Mouse (Mus musculus) heart, postnatal 0 days (tissue): ENCODE data around the gene Gldc. TPM values are rescaled to one million over a fixed set of nuclear protein-coding genes. Genes with fewer than 3 reads are reported as not detected.

ENCODE experiments used
- ATAC-seq: fragments of 200-750 bp; cut with Nextera tagmentation; 2 replicates; pipeline ENCODE4 v1.8.0; 2017; ENCODE audit warnings: low read depth, moderate number of reproducible peaks, moderate library complexity; ENCODE audit not compliant: insufficient read depth
- DNase-seq: peaks from one replicate; pipeline ENCODE4 v3.0.0-alpha.2; 2016; ENCODE audit warnings: low spot score
- H3K27ac ChIP-seq: fragments of 300-500 bp; sonication (generic); 2 replicates; pipeline ENCODE4 v1.5.1; 2014; ENCODE audit warnings: low read depth, mild to moderate bottlenecking
- H3K27me3 ChIP-seq: fragments of 300-500 bp; sonication (generic); 2 replicates; pipeline ENCODE4 v1.6.1; 2014; ENCODE audit warnings: low read length, mixed read lengths; ENCODE audit not compliant: control insufficient read depth, insufficient read depth
- H3K36me3 ChIP-seq: fragments of 300-500 bp; sonication (generic); replicated peaks from 2 replicates; pipeline ENCODE4 v1.6.1; 2014; ENCODE audit warnings: low read length, mixed read lengths; ENCODE audit not compliant: control insufficient read depth, insufficient read depth
- H3K4me1 ChIP-seq: fragments of 300-500 bp; sonication (generic); 2 replicates; pipeline ENCODE4 v1.6.1; 2014; ENCODE audit warnings: antibody characterized with exemption; ENCODE audit not compliant: control insufficient read depth, insufficient read depth
- H3K4me2 ChIP-seq: fragments of 300-500 bp; sonication (generic); 2 replicates; pipeline ENCODE4 v1.6.1; 2014; ENCODE audit warnings: low read depth, mild to moderate bottlenecking, low read length, moderate library complexity
- H3K4me3 ChIP-seq: fragments of 300-500 bp; sonication (generic); 2 replicates; pipeline ENCODE4 v1.5.1; 2014; ENCODE audit warnings: low read depth, low read length
- H3K9ac ChIP-seq: fragments of 300-500 bp; sonication (generic); replicated peaks from 2 replicates; pipeline ENCODE4 v1.6.1; 2014; ENCODE audit warnings: low read depth, low read length, mixed read lengths
- H3K9me3 ChIP-seq: fragments of 300-500 bp; sonication (generic); replicated peaks from 2 replicates; pipeline ENCODE4 v1.6.1; 2016; ENCODE audit warnings: low read length; ENCODE audit not compliant: control insufficient read depth
- CTCF ChIP-seq: IDR thresholded peaks from 2 replicates; pipeline ENCODE4 v1.5.1; 2016; ENCODE audit warnings: antibody characterized with exemption, control low read depth, low read depth
- EP300 ChIP-seq: IDR thresholded peaks from 2 replicates; pipeline ENCODE4 v1.6.1; 2016; ENCODE audit warnings: antibody characterized with exemption, low read depth
- WGBS: fragments of 180-500 bp; shearing (Covaris S2); extraction: QIAGEN DNeasy Blood & Tissue Kit; methylation state at CpG from one replicate; pipeline ENCODE4 v1.1.7; 2014; 5-methylcytosine and 5-hydroxymethylcytosine counted together
- polyA plus RNA-seq: library from polyadenylated mRNA; unstranded; fragments of >200 nt; fragmentation: Nextera tagmentation; extraction: Ambion mirVana; gene quantifications from 2 replicates; pipeline ENCODE4 v1.2.1, GENCODE M21; 2015
- total RNA-seq: library from RNA; depleted of rRNA; stranded (reverse); fragments of >200 nt; gene quantifications from 2 replicates; pipeline ENCODE4 v1.2.3, GENCODE M21; 2014; ENCODE audit warnings: low replicate concordance

Gene Gldc
- total and polyA plus RNA-seq, 2 experiments from 2014 or later: 0.25 to 2.0 TPM

DNA sequence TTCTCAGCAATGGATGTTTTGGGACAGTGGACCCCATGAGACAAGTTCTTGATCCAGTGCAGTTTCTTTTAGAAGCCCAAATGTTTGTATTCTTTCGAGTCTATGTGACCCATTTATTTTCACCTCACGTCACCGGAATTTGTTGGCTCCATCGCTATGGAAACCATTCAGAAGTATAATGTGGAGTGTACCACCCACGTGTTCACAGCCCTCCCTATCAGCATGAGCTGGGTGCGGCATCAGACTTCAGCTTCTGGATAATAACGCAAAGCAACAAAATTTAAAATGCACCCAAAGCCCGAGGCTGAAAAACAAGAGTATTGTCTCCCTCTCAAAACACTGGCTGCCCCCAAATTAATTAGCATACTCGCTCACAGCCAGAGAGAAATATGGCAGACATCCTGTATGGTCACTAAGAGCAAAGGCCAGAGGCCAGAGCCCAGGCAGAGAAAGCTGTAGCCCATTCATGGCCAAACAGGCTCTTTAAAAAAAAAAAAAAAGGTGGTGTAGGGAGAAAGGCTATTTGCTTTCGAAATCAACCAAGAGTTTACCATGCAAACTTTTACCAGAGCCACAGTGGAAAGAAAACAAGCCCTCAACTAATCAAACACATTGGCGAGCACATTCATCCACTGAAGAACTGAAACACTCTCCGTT, 18.1 kb downstream of the Gldc start:
- no peak for ATAC-seq
- H3K9ac ChIP-seq: no peak overlapping the region
- TF ChIP-seq EP300 (no peak), CTCF (no peak)
- no peaks in the 10 kb centered on the region for H3K4me1 ChIP-seq
- no peak overlapping the region for H3K4me2 ChIP-seq
- no peak for DNase-seq
- H3K9me3 ChIP-seq: no peaks in the 10 kb centered on the region
- no peaks in the 10 kb centered on the region for H3K27me3 ChIP-seq
- H3K27ac ChIP-seq: no peak overlapping the region
- H3K4me3 ChIP-seq: no peak overlapping the region
- H3K36me3 ChIP-seq: no peaks in the 10 kb centered on the region
- 78% methylated on average over 12 of the region's 12 CpGs for WGBS

DNA sequence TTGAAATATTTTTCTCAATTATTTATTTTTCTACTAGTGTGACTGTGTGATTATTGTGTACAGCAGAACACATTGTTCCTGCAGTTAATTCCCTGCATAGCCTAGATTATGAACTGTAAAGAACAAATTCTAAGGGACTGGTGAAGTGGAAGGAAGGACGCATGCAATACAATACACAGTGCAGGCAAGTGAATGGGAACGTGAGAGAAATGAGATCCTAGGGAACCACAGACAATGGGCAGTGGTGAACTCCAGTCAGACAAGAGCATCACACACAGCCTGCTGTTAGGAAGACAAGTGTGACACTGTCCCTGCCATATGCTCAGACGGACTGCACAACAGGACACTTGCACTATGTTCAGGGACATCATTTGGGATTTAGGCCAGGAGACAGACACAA, 21.5 kb downstream of the Gldc start:
- no peak overlapping the region for H3K9ac ChIP-seq
- WGBS: 58% methylated on average over 3 of the region's 3 CpGs
- H3K4me1 ChIP-seq: no peaks in the 10 kb centered on the region
- no peak overlapping the region for H3K4me2 ChIP-seq
- no peak overlapping the region for H3K27ac ChIP-seq
- DNase-seq: no peak
- no peaks in the 10 kb centered on the region for H3K27me3 ChIP-seq
- no peak for TF ChIP-seq CTCF
- TF ChIP-seq EP300: no peak
- H3K36me3 ChIP-seq: no peaks in the 10 kb centered on the region
- no peak overlapping the region for H3K4me3 ChIP-seq
- no peaks in the 10 kb centered on the region for H3K9me3 ChIP-seq
- ATAC-seq: no peak

DNA sequence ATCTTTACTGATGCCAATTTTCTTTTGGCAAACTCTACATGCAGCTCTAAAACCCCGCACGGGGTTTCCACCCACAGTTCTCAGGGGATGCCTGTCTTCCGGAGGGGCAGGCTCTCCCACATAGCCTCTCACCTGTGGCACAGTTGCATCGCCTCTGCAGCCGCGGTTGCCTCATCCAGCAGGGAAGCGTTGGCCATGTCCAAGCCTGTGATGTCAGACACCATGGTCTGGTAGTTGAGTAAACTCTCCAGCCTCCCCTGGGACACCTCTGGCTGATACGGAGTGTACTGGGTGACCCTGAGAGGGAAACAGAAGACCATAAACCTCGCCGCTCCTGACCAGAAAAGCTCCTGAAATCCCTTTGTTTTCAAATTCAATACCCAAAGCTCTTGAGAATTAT, 23.9 kb downstream of the Gldc start:
- no peak for DNase-seq
- Histone ChIP-seq H3K27ac (no peak overlapping the region), H3K4me3 (no peak overlapping the region), H3K4me2 (no peak overlapping the region), H3K9ac (no peak overlapping the region), H3K9me3 (no peaks in the 10 kb centered on the region), H3K27me3 (no peaks in the 10 kb centered on the region), H3K4me1 (no peaks in the 10 kb centered on the region), H3K36me3 (no peaks in the 10 kb centered on the region)
- no peak for ATAC-seq
- 82% methylated on average over 10 of the region's 10 CpGs for WGBS
- TF ChIP-seq EP300: no peak
- TF ChIP-seq CTCF: no peak

DNA sequence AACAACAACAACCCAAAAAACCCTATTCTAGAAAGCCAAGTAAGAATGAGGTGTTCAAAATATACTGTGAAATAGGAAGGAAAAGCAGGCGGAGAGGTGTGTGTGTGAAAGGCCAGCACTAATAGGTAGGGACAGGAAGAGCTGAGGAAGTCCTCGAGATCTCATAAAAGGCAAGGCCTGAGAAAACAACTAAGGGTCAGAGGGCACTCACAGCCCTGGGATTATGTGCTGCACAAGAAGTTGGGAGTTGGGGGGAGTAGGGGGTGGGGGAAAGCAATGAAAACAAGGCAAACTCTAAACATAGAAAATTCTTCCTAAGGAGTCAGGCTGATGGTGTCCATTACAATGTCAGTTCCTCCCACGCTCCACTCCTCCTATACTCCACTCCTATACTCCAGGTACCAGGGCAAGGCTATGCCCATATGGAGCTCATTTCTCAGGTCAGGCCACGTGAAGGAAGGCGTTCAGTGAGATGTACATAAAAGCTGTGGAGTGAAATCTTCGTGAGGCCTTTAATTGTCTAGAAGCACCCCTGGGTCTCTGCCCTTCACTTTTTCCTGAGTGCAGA, 25.9 kb downstream of the Gldc start:
- Histone ChIP-seq H3K4me2 (no peak overlapping the region), H3K27me3 (no peaks in the 10 kb centered on the region), H3K36me3 (no peaks in the 10 kb centered on the region), H3K9me3 (no peaks in the 10 kb centered on the region), H3K9ac (no peak overlapping the region), H3K4me1 (no peaks in the 10 kb centered on the region), H3K27ac (no peak overlapping the region), H3K4me3 (no peak overlapping the region)
- ATAC-seq: no peak
- no peak for DNase-seq
- WGBS: 61% methylated on average over 6 of the region's 6 CpGs
- TF ChIP-seq CTCF (no peak), EP300 (no peak)

DNA sequence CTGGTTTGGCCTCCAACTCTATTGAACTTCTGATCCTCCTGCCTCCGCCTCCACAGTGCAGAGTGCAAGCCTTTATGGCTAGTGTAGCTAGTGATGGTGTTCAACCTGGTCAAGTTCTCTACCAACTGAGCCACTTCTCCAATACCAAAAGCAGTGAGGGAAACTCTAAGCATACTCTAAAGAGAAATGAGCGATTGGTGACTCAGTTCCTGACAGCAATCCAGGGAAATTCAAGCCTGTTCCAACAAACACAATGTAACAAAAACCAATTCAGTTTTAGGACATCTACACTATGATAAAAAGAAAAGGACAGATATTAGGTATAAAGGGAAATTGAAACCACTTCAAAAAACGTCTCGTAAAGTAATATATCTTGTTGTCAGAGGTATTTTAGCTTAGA, 27.9 kb downstream of the Gldc start:
- no peak for TF ChIP-seq CTCF
- no peak for TF ChIP-seq EP300
- H3K4me2 ChIP-seq: no peak overlapping the region
- 69% methylated on average over 4 of the region's 4 CpGs for WGBS
- no peaks in the 10 kb centered on the region for H3K4me1 ChIP-seq
- no peaks in the 10 kb centered on the region for H3K36me3 ChIP-seq
- no peak overlapping the region for H3K4me3 ChIP-seq
- H3K9me3 ChIP-seq: no peaks in the 10 kb centered on the region
- no peaks in the 10 kb centered on the region for H3K27me3 ChIP-seq
- DNase-seq (no peak), ATAC-seq (no peak)
- H3K27ac ChIP-seq: no peak overlapping the region
- no peak overlapping the region for H3K9ac ChIP-seq

DNA sequence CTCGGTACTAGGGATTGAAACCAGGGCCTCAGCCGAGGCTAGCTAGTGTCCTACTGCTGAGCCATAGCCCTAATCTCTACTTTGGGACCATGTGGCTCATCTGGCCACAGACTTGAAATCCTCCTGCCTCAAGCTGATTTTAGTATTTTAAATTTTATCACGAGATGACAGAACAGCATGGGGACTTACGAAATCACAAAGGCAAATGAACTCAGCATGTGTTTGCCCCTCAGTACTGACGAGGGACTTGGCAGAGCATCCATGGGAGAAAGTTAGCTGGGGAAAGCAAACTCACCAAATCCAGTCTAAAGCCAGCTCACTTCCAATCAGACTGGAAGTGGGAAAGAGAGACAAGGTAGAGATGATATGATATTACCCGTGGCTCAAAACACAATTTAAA, 28.5 kb downstream of the Gldc start:
- no peaks in the 10 kb centered on the region for H3K27me3 ChIP-seq
- no peak overlapping the region for H3K4me3 ChIP-seq
- H3K9ac ChIP-seq: no peak overlapping the region
- DNase-seq: no peak
- H3K4me2 ChIP-seq: no peak overlapping the region
- ATAC-seq: no peak
- H3K9me3 ChIP-seq: no peaks in the 10 kb centered on the region
- WGBS: 63% methylated on average over 6 of the region's 6 CpGs
- TF ChIP-seq CTCF (no peak), EP300 (no peak)
- H3K36me3 ChIP-seq: no peaks in the 10 kb centered on the region
- H3K4me1 ChIP-seq: no peaks in the 10 kb centered on the region
- no peak overlapping the region for H3K27ac ChIP-seq
